Mouse (Mus musculus) heart, postnatal 0 days (tissue): ENCODE results near the gene Slc9a9.

Experiments
- CTCF ChIP-seq: IDR thresholded peaks from 2 replicates; pipeline ENCODE4 v1.5.1; 2016; ENCODE audit warnings: antibody characterized with exemption, control low read depth, low read depth
- EP300 ChIP-seq: IDR thresholded peaks from 2 replicates; pipeline ENCODE4 v1.6.1; 2016; ENCODE audit warnings: antibody characterized with exemption, low read depth

GRCm38 (mm10) chr9:95220009-95220408, 550.3 kb downstream of the Slc9a9 start:
- TF ChIP-seq CTCF (no peak), EP300 (no peak)
